Mouse (Mus musculus) MEL (cell line): Measurements from ENCODE around the gene Mapt. TPM values are rescaled to one million over a fixed set of nuclear protein-coding genes. Genes with fewer than 3 reads are reported as not detected.
A peak's percentile ranks its signal among the peaks of the same experiment; 100 is the strongest.

Source experiments
- DNase-seq: peaks from one replicate; pipeline ENCODE4 v3.0.0; 2011; ENCODE audit warnings: low read depth, low spot score
- H3K27ac ChIP-seq: 2 replicates; pipeline ENCODE4 v1.5.1; 2012; ENCODE audit warnings: low read depth, mild to moderate bottlenecking, control low read depth, low read length, moderate library complexity; ENCODE audit not compliant: control insufficient read depth
- H3K27me3 ChIP-seq, 2 experiments: fragments of 150-350 bp in 1 of 2; sonication (generic) in 1 of 2; 2 replicates each; pipeline ENCODE4 v1.6.1; 2012; ENCODE audit warnings: low read length in 2 of 2, mild to moderate bottlenecking in 2 of 2, improper control_type of control experiment in 1 of 2, moderate library complexity in 1 of 2; ENCODE audit not compliant: insufficient read depth in 2 of 2, control insufficient read depth in 1 of 2
- H3K36me3 ChIP-seq, 2 experiments: 2 replicates each; pipeline ENCODE4 v1.6.1; 2012 to 2014; ENCODE audit warnings: low read length in 2 of 2, improper control_type of control experiment in 1 of 2, inconsistent platforms in 1 of 2, mild to moderate bottlenecking in 1 of 2; ENCODE audit not compliant: insufficient read depth in 2 of 2, control insufficient read depth in 1 of 2
- H3K4me1 ChIP-seq, 2 experiments: fragments of 150-350 bp in 1 of 2; sonication (generic) in 1 of 2; 2 replicates each; pipeline ENCODE4 v1.6.1; 2012; ENCODE audit warnings: low read length in 2 of 2, improper control_type of control experiment in 1 of 2, mild to moderate bottlenecking in 1 of 2; ENCODE audit not compliant: insufficient read depth in 2 of 2, control insufficient read depth in 1 of 2
- H3K4me3 ChIP-seq, 2 experiments: fragments of 150-350 bp in 1 of 2; sonication (generic) in 1 of 2; 2 replicates each; pipeline ENCODE4 v1.5.1; 2012; ENCODE audit warnings: low read depth in 2 of 2, low read length in 2 of 2, mild to moderate bottlenecking in 2 of 2, moderate library complexity in 2 of 2, control low read depth in 1 of 2, improper control_type of control experiment in 1 of 2; ENCODE audit not compliant: control insufficient read depth in 1 of 2, insufficient read depth in 1 of 2
- H3K79me2 ChIP-seq: 2 replicates; pipeline ENCODE4 v1.6.1; 2012; ENCODE audit warnings: mild to moderate bottlenecking, low read length, moderate library complexity; ENCODE audit not compliant: control insufficient read depth, poor library complexity, insufficient read depth
- H3K9ac ChIP-seq: 2 replicates; pipeline ENCODE4 v1.6.1; 2012; ENCODE audit warnings: low read depth, mild to moderate bottlenecking, control low read depth, low read length, moderate library complexity; ENCODE audit not compliant: control insufficient read depth, poor library complexity, severe bottlenecking
- H3K9me3 ChIP-seq: fragments of 150-350 bp; sonication (generic); replicated peaks from 2 replicates; pipeline ENCODE4 v1.6.1; 2012; ENCODE audit warnings: mild to moderate bottlenecking, low read length, improper control_type of control experiment, moderate library complexity; ENCODE audit not compliant: insufficient read depth
- CHD1 ChIP-seq: IDR thresholded peaks from 2 replicates; pipeline ENCODE4 v1.6.1; 2012; ENCODE audit warnings: low read depth, mild to moderate bottlenecking, inconsistent platforms, low read length, improper control_type of control experiment
- EP300 ChIP-seq, 2 experiments: IDR thresholded peaks; 2 replicates each; pipeline ENCODE4 v1.6.1; 2011; ENCODE audit warnings: improper control_type of control experiment in 2 of 2, low read length in 2 of 2, low read depth in 1 of 2, mild to moderate bottlenecking in 1 of 2
- ETS1 ChIP-seq: IDR thresholded peaks from 2 replicates; pipeline ENCODE4 v1.6.1; 2012; ENCODE audit warnings: low read depth, mild to moderate bottlenecking, inconsistent platforms, low read length, improper control_type of control experiment, moderate library complexity
- GABPA ChIP-seq: IDR thresholded peaks from 2 replicates; pipeline ENCODE4 v1.6.1; 2012; ENCODE audit warnings: low read depth, mild to moderate bottlenecking, inconsistent platforms, low read length, improper control_type of control experiment, moderate library complexity
- HCFC1 ChIP-seq: IDR thresholded peaks from 2 replicates; pipeline ENCODE4 v1.6.1; 2012; ENCODE audit warnings: low read depth, mild to moderate bottlenecking, inconsistent platforms, low read length, improper control_type of control experiment, moderate library complexity
- JUND ChIP-seq: IDR thresholded peaks from 2 replicates; pipeline ENCODE4 v1.6.1; 2011; ENCODE audit warnings: low read depth, mild to moderate bottlenecking, improper control_type of control experiment, low read length
- MAFK ChIP-seq: IDR thresholded peaks from 2 replicates; pipeline ENCODE4 v1.6.1; 2011; ENCODE audit warnings: low read depth, mild to moderate bottlenecking, low read length, improper control_type of control experiment, borderline replicate concordance
- MAX ChIP-seq: IDR thresholded peaks from 2 replicates; pipeline ENCODE4 v1.6.1; 2011; ENCODE audit warnings: low read length, improper control_type of control experiment
- MAZ ChIP-seq: IDR thresholded peaks from 2 replicates; pipeline ENCODE4 v1.6.1; 2012; ENCODE audit warnings: low read depth, mild to moderate bottlenecking, inconsistent platforms, low read length, improper control_type of control experiment
- MEF2A ChIP-seq: IDR thresholded peaks from 2 replicates; pipeline ENCODE4 v1.6.1; 2014; ENCODE audit warnings: low read depth, mild to moderate bottlenecking, inconsistent platforms, low read length, improper control_type of control experiment; ENCODE audit not compliant: poor library complexity, insufficient replicate concordance, severe bottlenecking; ENCODE audit errors: extremely low read depth
- MXI1 ChIP-seq: IDR thresholded peaks from 2 replicates; pipeline ENCODE4 v1.6.1; 2011; ENCODE audit warnings: mild to moderate bottlenecking, low read depth, low read length, improper control_type of control experiment
- MYB ChIP-seq: IDR thresholded peaks from 2 replicates; pipeline ENCODE4 v1.6.1; 2011; ENCODE audit warnings: mild to moderate bottlenecking, low read depth, low read length, improper control_type of control experiment
- NELFE ChIP-seq: IDR thresholded peaks from 2 replicates; pipeline ENCODE4 v1.6.1; 2011; ENCODE audit warnings: low read depth, low read length, improper control_type of control experiment
- NRF1 ChIP-seq: IDR thresholded peaks from 2 replicates; pipeline ENCODE4 v1.6.1; 2014; ENCODE audit warnings: low read depth, mild to moderate bottlenecking, inconsistent platforms, low read length, improper control_type of control experiment, moderate library complexity; ENCODE audit not compliant: poor library complexity, insufficient read depth, severe bottlenecking
- POLR2A ChIP-seq, 2 experiments: IDR thresholded peaks; 2 replicates each; pipeline ENCODE4 v1.6.1; 2011 to 2012; ENCODE audit warnings: low read length in 2 of 2, mild to moderate bottlenecking in 2 of 2, control low read depth in 1 of 2, improper control_type of control experiment in 1 of 2, low read depth in 1 of 2, moderate library complexity in 1 of 2; ENCODE audit not compliant: control insufficient read depth in 1 of 2, insufficient read depth in 1 of 2, poor library complexity in 1 of 2
- POLR2AphosphoS2 ChIP-seq: IDR thresholded peaks from 2 replicates; pipeline ENCODE4 v1.6.1; 2011; ENCODE audit warnings: low read length, improper control_type of control experiment
- RAD21 ChIP-seq: IDR thresholded peaks from 2 replicates; pipeline ENCODE4 v1.6.1; 2011; ENCODE audit warnings: mild to moderate bottlenecking, low read depth, low read length, improper control_type of control experiment
- RCOR1 ChIP-seq: IDR thresholded peaks from 2 replicates; pipeline ENCODE4 v1.6.1; 2012; ENCODE audit warnings: low read depth, mild to moderate bottlenecking, inconsistent platforms, low read length, improper control_type of control experiment
- SIN3A ChIP-seq: IDR thresholded peaks from 2 replicates; pipeline ENCODE4 v1.6.1; 2012; ENCODE audit warnings: low read length, improper control_type of control experiment, inconsistent platforms
- TAL1 ChIP-seq: IDR thresholded peaks from 2 replicates; pipeline ENCODE4 v1.6.1; 2012; ENCODE audit warnings: mild to moderate bottlenecking, inconsistent platforms, low read length, moderate library complexity, mixed read lengths
- TCF12 ChIP-seq: IDR thresholded peaks from 2 replicates; pipeline ENCODE4 v1.6.1; 2014; ENCODE audit warnings: low read depth, mild to moderate bottlenecking, inconsistent platforms, low read length, improper control_type of control experiment, moderate library complexity
- USF1 ChIP-seq: IDR thresholded peaks from 2 replicates; pipeline ENCODE4 v1.6.1; 2014; ENCODE audit warnings: low read depth, mild to moderate bottlenecking, inconsistent platforms, low read length, improper control_type of control experiment, moderate library complexity
- ZC3H11A ChIP-seq: IDR thresholded peaks from 2 replicates; pipeline ENCODE4 v1.6.1; 2012; ENCODE audit warnings: low read depth, mild to moderate bottlenecking, inconsistent platforms, low read length, improper control_type of control experiment
- polyA plus RNA-seq, 2 experiments: library from polyadenylated mRNA; stranded (reverse) in 1 of 2; unstranded in 1 of 2; fragments of >175 nt in 1 of 2; fragments of >200 nt in 1 of 2; gene quantifications; 2 replicates each; pipeline versions ENCODE4 v1.2.1 to v1.2.4; 2012; ENCODE audit warnings: low replicate concordance in 2 of 2, low read depth in 1 of 2; ENCODE audit not compliant: insufficient read length in 2 of 2, insufficient read depth in 1 of 2, missing spikeins in 1 of 2
- total RNA-seq: library from RNA; depleted of rRNA; stranded (reverse); fragments of 300-350 nt; gene quantifications from 2 replicates; pipeline ENCODE4 v1.2.3, GENCODE M21; 2012

The Mapt gene
- total and polyA plus RNA-seq, 3 experiments = 0.89 to 1.7 TPM; not detected in 1

DNA sequence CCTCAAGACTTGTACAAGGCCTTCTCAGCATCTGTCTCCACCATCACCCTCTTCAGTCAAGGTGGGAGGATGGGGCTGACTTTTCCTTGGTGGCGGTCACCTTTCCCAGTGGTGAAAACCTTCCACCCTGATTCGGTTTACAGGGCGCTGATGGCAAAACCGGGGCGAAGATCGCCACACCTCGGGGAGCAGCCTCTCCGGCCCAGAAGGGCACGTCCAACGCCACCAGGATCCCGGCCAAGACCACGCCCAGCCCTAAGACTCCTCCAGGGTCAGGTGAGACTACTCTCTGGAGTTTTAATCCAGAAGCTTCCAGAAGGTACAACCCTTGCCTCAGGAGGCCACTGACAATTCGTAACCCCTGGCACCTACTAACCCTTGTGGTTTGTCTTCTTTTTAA is 75.3 kb downstream of the Mapt start:
- no peak overlapping the region for H3K4me3 ChIP-seq
- TF ChIP-seq POLR2AphosphoS2 (no peak), HCFC1 (no peak), POLR2A (IDR thresholded peaks at IDR 0.05; ENCODE audit: control insufficient read depth in 1 of 2, insufficient read depth in 1 of 2, low read depth in 1 of 2, low read length in 2 of 2, poor library complexity in 1 of 2) (no peak), SIN3A (no peak), TAL1 (no peak), MYB (no peak), NRF1 (no peak), JUND (no peak)
- TF ChIP-seq, all 39 proteins: peak for 0
- no peak overlapping the region for H3K27ac ChIP-seq
- no peaks in the 10 kb centered on the region for H3K27me3 ChIP-seq
- H3K4me1 ChIP-seq = peaks cover 7 to 35% of the 10 kb centered on the region in 2 experiments
- H3K9ac ChIP-seq = no peak overlapping the region
- no peaks in the 10 kb centered on the region for H3K79me2 ChIP-seq
- DNase-seq = no peak
- H3K36me3 ChIP-seq = peaks cover 0 to 11% of the 10 kb centered on the region in 2 experiments; a peak in 2 of 4 replicates
- no peaks in the 10 kb centered on the region for H3K9me3 ChIP-seq

- H3K36me3 ChIP-seq = peaks cover 0 to 11% of the 10 kb centered on the region in 2 experiments; a peak in 2 of 4 replicates
- no peak overlapping the region for H3K4me3 ChIP-seq
- H3K9ac ChIP-seq = no peak overlapping the region
- no peaks in the 10 kb centered on the region for H3K9me3 ChIP-seq
- no peak overlapping the region for H3K27ac ChIP-seq
- no peaks in the 10 kb centered on the region for H3K27me3 ChIP-seq
- H3K79me2 ChIP-seq = no peaks in the 10 kb centered on the region
- no peak for DNase-seq
- H3K4me1 ChIP-seq = peaks cover 7 to 33% of the 10 kb centered on the region in 2 experiments
- TF ChIP-seq NELFE = no peak
These were observed 75.9 kb downstream of the Mapt start for GRCm38 (mm10) chr11:104307136-104307535.

DNA sequence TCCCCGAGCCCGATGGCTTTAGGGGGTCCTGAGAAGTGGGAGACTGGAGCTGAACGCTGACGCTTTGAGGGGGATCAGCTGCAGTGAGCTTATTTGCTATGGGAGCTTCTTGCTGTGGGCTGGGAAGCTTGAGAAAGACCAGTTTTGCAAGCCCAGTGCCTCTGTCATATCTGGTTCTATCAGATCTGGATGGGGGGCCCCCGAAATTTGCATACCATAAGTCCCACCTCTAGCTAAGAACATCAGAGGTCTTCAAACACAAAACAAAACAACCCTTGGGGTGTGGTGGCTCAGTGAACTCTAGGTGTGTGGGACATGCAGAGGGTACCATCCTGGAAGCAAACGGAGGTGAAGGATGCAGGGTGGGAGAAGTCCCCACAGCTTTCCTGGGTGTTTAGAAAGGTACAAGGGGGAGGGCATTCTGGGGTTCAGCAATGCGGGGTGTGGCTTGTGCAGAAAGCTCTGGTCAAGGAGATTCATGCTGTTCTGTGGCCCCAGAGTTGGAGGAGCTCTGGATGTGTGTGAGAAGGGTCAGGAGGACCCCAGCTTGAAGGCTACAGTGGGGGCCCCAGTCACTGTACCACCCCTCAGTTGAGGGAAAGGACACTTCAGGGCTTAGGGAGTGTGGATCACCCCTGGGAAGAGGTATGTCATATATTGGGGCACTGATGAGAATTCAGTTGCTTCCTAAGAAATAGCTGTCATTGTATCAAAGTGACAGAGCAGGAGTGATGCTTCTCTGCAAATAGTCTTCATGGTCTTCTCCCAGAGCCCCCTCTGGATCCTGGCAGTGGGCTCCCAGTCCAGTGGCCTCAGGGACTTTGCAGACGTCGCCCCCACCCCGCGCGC is 78.4 kb downstream of the Mapt start:
- Histone ChIP-seq H3K36me3 (peaks cover 0 to 7% of the 10 kb centered on the region in 2 experiments; a peak in 2 of 4 replicates), H3K27ac (no peak overlapping the region), H3K4me1 (peaks cover 3 to 23% of the 10 kb centered on the region in 2 experiments; a peak in 3 of 4 replicates), H3K27me3 (no peaks in the 10 kb centered on the region), H3K79me2 (no peaks in the 10 kb centered on the region), H3K9ac (no peak overlapping the region), H3K4me3 (no peak overlapping the region), H3K9me3 (no peaks in the 10 kb centered on the region)
- peak; percentile 62 for DNase-seq
- TF ChIP-seq MEF2A (no peak), RAD21 (no peak), ZC3H11A (no peak), GABPA (no peak), ETS1 (0 out of 2 replicates have a peak, but pooled peaks have one; percentile 47), TCF12 (no peak), CHD1 (no peak), MXI1 (no peak), POLR2A (IDR thresholded peaks at IDR 0.05; ENCODE audit: control insufficient read depth in 1 of 2, insufficient read depth in 1 of 2, low read depth in 1 of 2, low read length in 2 of 2, poor library complexity in 1 of 2) (peak; percentile 23 to 73; a peak in 2 of 4 replicates), SIN3A (no peak), USF1 (no peak), MAFK (no peak), JUND (no peak), EP300 (IDR thresholded peaks at IDR 0.05; ENCODE audit: low read depth in 1 of 2, low read length in 2 of 2) (no peak), MAZ (no peak), MAX (no peak), NELFE (peak; percentile 46; the same call in 1 of the 2 replicates), HCFC1 (no peak), RCOR1 (no peak)
